Mouse (Mus musculus) heart, embryonic 15.5 days (tissue): Measurements from ENCODE around the gene 1700021F05Rik. TPM values are rescaled to one million over a fixed set of nuclear protein-coding genes. Genes with fewer than 3 reads are reported as not detected.
A peak's percentile ranks its signal among the peaks of the same experiment; 100 is the strongest.

Source experiments
- ATAC-seq: fragments of 200-750 bp; cut with Nextera tagmentation; replicated peaks from 2 replicates; pipeline ENCODE4 v1.8.0; 2017; ENCODE audit warnings: low read depth, moderate TSS enrichment; ENCODE audit not compliant: insufficient number of reproducible peaks, insufficient read depth, low FRiP score
- H3K27ac ChIP-seq: fragments of 300-500 bp; sonication (generic); 2 replicates; pipeline ENCODE4 v1.5.1; 2015; ENCODE audit warnings: mild to moderate bottlenecking, inconsistent platforms
- H3K27me3 ChIP-seq: fragments of 300-500 bp; sonication (generic); 2 replicates; pipeline ENCODE4 v1.6.1; 2015; ENCODE audit warnings: inconsistent platforms
- H3K36me3 ChIP-seq: fragments of 300-500 bp; sonication (generic); 2 replicates; pipeline ENCODE4 v1.6.1; 2015; ENCODE audit warnings: mild to moderate bottlenecking, inconsistent platforms
- H3K4me1 ChIP-seq: fragments of 300-500 bp; sonication (generic); replicated peaks from 2 replicates; pipeline ENCODE4 v1.6.1; 2015; ENCODE audit warnings: inconsistent platforms
- H3K4me2 ChIP-seq: fragments of 300-500 bp; sonication (generic); 2 replicates; pipeline ENCODE4 v1.6.1; 2015; ENCODE audit warnings: inconsistent platforms, mild to moderate bottlenecking, moderate library complexity
- H3K4me3 ChIP-seq: fragments of 300-500 bp; sonication (generic); 2 replicates; pipeline ENCODE4 v1.5.1; 2015; ENCODE audit warnings: mild to moderate bottlenecking, inconsistent platforms
- H3K9ac ChIP-seq: fragments of 300-500 bp; sonication (generic); 2 replicates; pipeline ENCODE4 v1.6.1; 2015; ENCODE audit warnings: mild to moderate bottlenecking, inconsistent platforms
- H3K9me3 ChIP-seq: fragments of 300-500 bp; sonication (generic); replicated peaks from 2 replicates; pipeline ENCODE4 v1.6.1; 2016; ENCODE audit warnings: inconsistent platforms
- WGBS: fragments of 180-500 bp; shearing (Covaris S2); methylation state at CpG from one replicate; pipeline ENCODE4 v1.1.7; 2015; ENCODE audit warnings: mixed read lengths; 5-methylcytosine and 5-hydroxymethylcytosine counted together
- polyA plus RNA-seq: library from polyadenylated mRNA; unstranded; fragments of >200 nt; fragmentation: Nextera tagmentation; extraction: Ambion mirVana; gene quantifications from 2 replicates; pipeline ENCODE4 v1.2.1, GENCODE M21; 2015

Gene 1700021F05Rik
- polyA plus RNA-seq, 1 experiment from 2014 or later, result 95.5 TPM

DNA sequence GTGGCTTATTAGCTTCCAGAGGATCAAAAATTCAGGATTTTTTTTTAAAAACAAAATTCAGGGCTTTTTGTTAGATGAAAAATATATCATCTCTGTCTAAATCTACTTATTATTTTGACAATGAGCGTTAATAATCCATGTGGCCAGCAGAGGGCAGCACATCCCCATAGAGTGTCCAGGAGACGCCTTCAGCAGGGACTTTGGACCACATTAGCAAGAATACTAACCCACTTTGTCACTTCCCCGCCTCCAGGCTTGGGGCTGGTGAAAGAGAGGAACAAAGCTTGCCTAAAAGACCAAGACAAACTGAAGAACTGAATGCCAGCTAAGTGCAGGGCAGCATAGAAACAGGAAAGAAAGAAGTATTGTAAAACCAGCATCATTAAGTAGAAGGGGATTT lies 34.2 kb upstream of the 1700021F05Rik start:
- WGBS, result 5% methylated on average over 3 of the region's 3 CpGs
- H3K27ac ChIP-seq, result no peak overlapping the region
- no peak overlapping the region for H3K4me2 ChIP-seq
- no peaks in the 10 kb centered on the region for H3K36me3 ChIP-seq
- ATAC-seq, result no peak
- no peak overlapping the region for H3K9ac ChIP-seq
- no peak overlapping the region for H3K4me3 ChIP-seq
- H3K4me1 ChIP-seq, result peaks cover 13% of the 10 kb centered on the region
- no peaks in the 10 kb centered on the region for H3K9me3 ChIP-seq
- no peaks in the 10 kb centered on the region for H3K27me3 ChIP-seq

- H3K4me3 ChIP-seq, result no peak overlapping the region
- H3K4me1 ChIP-seq, result peaks cover 8% of the 10 kb centered on the region
- no peak overlapping the region for H3K4me2 ChIP-seq
- H3K27ac ChIP-seq, result no peak overlapping the region
- 46% methylated on average over 2 of the region's 2 CpGs for WGBS
- no peaks in the 10 kb centered on the region for H3K36me3 ChIP-seq
- no peak overlapping the region for H3K9ac ChIP-seq
- no peaks in the 10 kb centered on the region for H3K9me3 ChIP-seq
- no peak for ATAC-seq
- H3K27me3 ChIP-seq, result no peaks in the 10 kb centered on the region
Observed at GRCm38 (mm10) chr10:43574352-43574751, 33.6 kb upstream of the 1700021F05Rik start.

DNA sequence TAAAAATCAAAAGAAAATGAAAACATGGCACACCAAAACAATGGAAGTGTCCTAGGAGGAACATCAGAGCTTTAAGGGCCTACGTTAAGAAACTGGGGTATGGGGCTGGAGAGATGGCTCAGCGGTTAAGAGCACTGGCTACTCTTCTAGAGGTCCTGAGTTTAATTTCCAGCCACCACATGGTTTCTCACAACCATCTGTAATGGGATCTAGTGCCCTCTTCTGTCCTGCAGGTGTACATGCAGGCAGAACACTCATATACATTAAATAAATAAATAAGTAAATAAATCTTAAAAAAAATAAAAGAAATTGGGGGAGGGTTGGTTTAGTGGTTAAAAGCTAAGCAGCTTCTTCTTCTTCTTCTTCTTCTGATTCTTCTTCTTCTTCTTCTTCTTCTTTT lies 20.5 kb upstream of the 1700021F05Rik start:
- Histone ChIP-seq H3K27me3 (no peaks in the 10 kb centered on the region; the same call in 1 of the 2 replicates), H3K4me1 (no peaks in the 10 kb centered on the region), H3K27ac (no peak overlapping the region), H3K4me2 (no peak overlapping the region), H3K36me3 (no peaks in the 10 kb centered on the region), H3K9ac (no peak overlapping the region), H3K4me3 (no peak overlapping the region), H3K9me3 (no peaks in the 10 kb centered on the region)
- 95% methylated on average over 2 of the region's 2 CpGs for WGBS
- no peak for ATAC-seq

- Histone ChIP-seq H3K36me3 (no peaks in the 10 kb centered on the region), H3K27me3 (no peaks in the 10 kb centered on the region; the same call in 1 of the 2 replicates), H3K4me2 (no peak overlapping the region), H3K9ac (no peak overlapping the region), H3K4me3 (no peak overlapping the region), H3K9me3 (no peaks in the 10 kb centered on the region), H3K27ac (no peak overlapping the region), H3K4me1 (no peaks in the 10 kb centered on the region)
- no peak for ATAC-seq
- 42% methylated on average over 2 of the region's 2 CpGs for WGBS
Observed at GRCm38 (mm10) chr10:43560765-43561164, 20.0 kb upstream of the 1700021F05Rik start.

GRCm38 (mm10) chr10:43559313-43559712 lies 18.5 kb upstream of the 1700021F05Rik start:
- no peak overlapping the region for H3K4me3 ChIP-seq
- no peaks in the 10 kb centered on the region for H3K9me3 ChIP-seq
- H3K4me2 ChIP-seq, result no peak overlapping the region
- no peaks in the 10 kb centered on the region for H3K36me3 ChIP-seq
- no peaks in the 10 kb centered on the region for H3K4me1 ChIP-seq
- H3K27ac ChIP-seq, result no peak overlapping the region
- 64% methylated on average over 11 of the region's 11 CpGs for WGBS
- H3K27me3 ChIP-seq, result no peaks in the 10 kb centered on the region; the same call in 1 of the 2 replicates
- ATAC-seq, result no peak
- no peak overlapping the region for H3K9ac ChIP-seq

GRCm38 (mm10) chr10:43557630-43558165 lies 16.9 kb upstream of the 1700021F05Rik start:
- Histone ChIP-seq H3K27me3 (no peaks in the 10 kb centered on the region; the same call in 1 of the 2 replicates), H3K4me3 (no peak overlapping the region), H3K4me1 (no peaks in the 10 kb centered on the region), H3K9ac (no peak overlapping the region), H3K36me3 (no peaks in the 10 kb centered on the region), H3K4me2 (no peak overlapping the region), H3K9me3 (no peaks in the 10 kb centered on the region), H3K27ac (no peak overlapping the region)
- no peak for ATAC-seq
- 80% methylated on average over 5 of the region's 5 CpGs for WGBS

DNA sequence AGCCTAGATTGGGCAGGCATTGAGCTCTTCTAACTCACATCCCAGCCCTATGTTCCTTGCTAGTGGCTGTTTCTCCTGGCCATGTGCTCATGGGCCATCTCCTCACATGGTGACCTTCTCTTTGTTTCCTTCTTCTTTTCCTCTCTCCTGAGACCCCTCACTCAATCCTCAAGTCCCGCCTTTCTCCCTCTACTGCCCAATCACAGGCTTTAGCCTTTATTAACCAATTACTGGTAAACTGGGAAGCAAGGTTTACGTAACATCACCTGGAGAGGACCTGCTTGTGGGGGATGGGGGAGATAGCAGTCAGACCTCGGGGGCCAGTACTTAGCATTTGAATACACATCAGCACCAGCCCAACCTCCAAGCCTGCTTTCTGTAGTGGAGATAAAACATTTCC lies 10.6 kb upstream of the 1700021F05Rik start:
- Histone ChIP-seq H3K4me3 (no peak overlapping the region), H3K27me3 (no peaks in the 10 kb centered on the region), H3K9ac (no peak overlapping the region), H3K9me3 (no peaks in the 10 kb centered on the region), H3K36me3 (no peaks in the 10 kb centered on the region), H3K4me2 (no peak overlapping the region), H3K4me1 (no peaks in the 10 kb centered on the region), H3K27ac (no peak overlapping the region)
- 40% methylated on average over 3 of the region's 3 CpGs for WGBS
- no peak for ATAC-seq

DNA sequence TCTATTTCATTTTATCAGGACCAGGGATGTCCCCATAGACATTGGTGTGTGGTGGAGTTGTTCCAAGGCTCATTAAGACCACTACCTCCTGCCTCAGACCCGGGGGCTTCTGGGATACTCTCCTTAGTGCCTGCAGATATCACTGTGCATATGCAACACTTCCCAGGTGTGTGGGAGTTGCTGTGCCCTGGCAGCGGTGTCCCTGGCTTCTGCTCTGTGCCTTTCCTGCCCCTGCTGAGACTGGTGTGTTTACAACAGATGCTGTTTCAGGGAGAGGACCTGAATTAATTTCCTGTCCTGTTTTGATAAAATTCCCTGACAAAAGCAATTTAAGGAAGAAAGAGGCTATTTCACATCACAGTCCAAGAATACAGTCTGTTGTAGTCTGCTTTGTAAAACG lies 10.1 kb upstream of the 1700021F05Rik start:
- Histone ChIP-seq H3K4me3 (no peak overlapping the region), H3K36me3 (no peaks in the 10 kb centered on the region), H3K4me2 (no peak overlapping the region), H3K27me3 (no peaks in the 10 kb centered on the region), H3K27ac (no peak overlapping the region), H3K4me1 (no peaks in the 10 kb centered on the region), H3K9ac (no peak overlapping the region), H3K9me3 (no peaks in the 10 kb centered on the region)
- WGBS, result 25% methylated on average over 3 of the region's 3 CpGs
- ATAC-seq, result no peak

GRCm38 (mm10) chr10:43549411-43549810 lies 8.6 kb upstream of the 1700021F05Rik start:
- ATAC-seq, result no peak
- H3K4me3 ChIP-seq, result no peak overlapping the region
- no peaks in the 10 kb centered on the region for H3K36me3 ChIP-seq
- no peak overlapping the region for H3K4me2 ChIP-seq
- WGBS, result 58% methylated on average over 5 of the region's 5 CpGs
- no peaks in the 10 kb centered on the region for H3K27me3 ChIP-seq
- no peaks in the 10 kb centered on the region for H3K4me1 ChIP-seq
- H3K27ac ChIP-seq, result no peak overlapping the region
- H3K9me3 ChIP-seq, result no peaks in the 10 kb centered on the region
- H3K9ac ChIP-seq, result no peak overlapping the region

GRCm38 (mm10) chr10:43541153-43541544 lies 355 bp upstream of the 1700021F05Rik start:
- no peaks in the 10 kb centered on the region for H3K27me3 ChIP-seq
- 42% methylated on average over 7 of the region's 8 CpGs for WGBS
- H3K36me3 ChIP-seq, result peaks cover 4% of the 10 kb centered on the region; the same call in 1 of the 2 replicates
- H3K4me1 ChIP-seq, result peaks cover 17% of the 10 kb centered on the region
- H3K4me3 ChIP-seq, result peak overlapping the region; percentile 98
- H3K9me3 ChIP-seq, result no peaks in the 10 kb centered on the region
- H3K27ac ChIP-seq, result no peak overlapping the region
- no peak overlapping the region for H3K9ac ChIP-seq
- H3K4me2 ChIP-seq, result peak overlapping the region; percentile 49
- ATAC-seq, result no peak

DNA sequence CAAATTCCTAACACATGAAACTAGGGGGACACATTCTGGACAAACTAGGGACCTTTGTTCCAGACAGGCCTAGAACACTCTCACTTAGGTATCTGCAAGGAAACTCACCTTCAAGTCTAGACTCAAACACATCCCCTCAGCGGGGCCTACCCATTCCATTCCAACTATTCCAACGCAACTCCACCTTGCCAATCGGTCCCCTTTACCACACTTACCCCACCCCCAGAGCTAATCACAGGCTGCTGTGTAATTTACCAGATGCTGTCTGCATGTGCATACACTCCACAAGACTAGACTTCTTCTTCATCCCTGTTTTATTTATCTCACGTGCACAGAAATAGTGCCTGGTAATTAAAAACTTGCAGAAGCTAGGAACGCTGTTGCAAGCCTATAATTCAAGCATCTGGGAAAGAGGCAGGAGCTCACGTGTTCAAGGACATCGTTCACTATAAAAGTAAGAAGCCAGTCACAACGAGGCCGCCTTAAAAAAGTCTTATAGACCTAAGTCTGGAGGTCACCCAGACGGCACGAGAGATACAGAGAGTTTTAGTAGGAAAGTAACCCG lies 966 bp downstream of the 1700021F05Rik start:
- 10% methylated on average over 12 of the region's 12 CpGs for WGBS
- Histone ChIP-seq H3K36me3 (peaks cover 6% of the 10 kb centered on the region; the same call in 1 of the 2 replicates), H3K9me3 (no peaks in the 10 kb centered on the region), H3K4me1 (peaks cover 17% of the 10 kb centered on the region), H3K9ac (peak overlapping the region; percentile 95), H3K4me3 (peak overlapping the region; percentile 98), H3K4me2 (peak overlapping the region; percentile 68), H3K27ac (peak overlapping the region; percentile 92), H3K27me3 (no peaks in the 10 kb centered on the region)
- ATAC-seq, result no peak

DNA sequence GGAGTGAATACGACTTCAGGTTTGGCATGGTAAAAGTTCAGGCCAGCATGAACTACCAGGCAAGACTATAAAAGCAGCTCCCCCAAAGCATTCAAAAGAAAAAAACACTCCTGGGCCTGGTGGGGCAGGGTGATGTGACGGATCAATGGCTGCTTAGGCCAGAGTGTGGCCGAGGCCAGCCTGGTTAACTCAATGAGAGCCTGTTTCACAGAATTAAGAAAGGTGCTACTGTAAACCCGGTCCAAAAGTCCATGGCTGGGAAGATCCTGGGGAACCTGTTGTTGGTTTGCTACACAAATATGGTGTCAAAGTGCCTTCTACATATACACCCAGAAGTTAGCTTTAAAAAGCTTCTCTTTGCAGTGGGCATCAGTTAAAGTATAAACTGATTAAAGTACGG lies 2.0 kb downstream of the 1700021F05Rik start:
- peaks cover 6% of the 10 kb centered on the region; the same call in 1 of the 2 replicates for H3K36me3 ChIP-seq
- H3K9me3 ChIP-seq, result no peaks in the 10 kb centered on the region
- H3K9ac ChIP-seq, result no peak overlapping the region
- H3K27me3 ChIP-seq, result no peaks in the 10 kb centered on the region
- no peak overlapping the region for H3K4me3 ChIP-seq
- 90% methylated on average over 5 of the region's 5 CpGs for WGBS
- ATAC-seq, result no peak
- no peak overlapping the region for H3K4me2 ChIP-seq
- no peak overlapping the region for H3K27ac ChIP-seq
- H3K4me1 ChIP-seq, result peaks cover 17% of the 10 kb centered on the region
